Mouse (Mus musculus) thymus, postnatal 36 days (tissue): ENCODE results near the gene Syne3.

Source experiments
- DNase-seq, 2 experiments: peaks; one replicate each; pipeline ENCODE4 v3.0.0; 2022; ENCODE audit warnings: mixed read lengths in 2 of 2

Syne3 gene

GRCm38 (mm10) chr12:104917927-104918326 lies 91.7 kb downstream of the Syne3 start:
- no peak for DNase-seq

GRCm38 (mm10) chr12:104917297-104917696 lies 92.3 kb downstream of the Syne3 start:
- no peak for DNase-seq

GRCm38 (mm10) chr12:104916776-104917175 lies 92.8 kb downstream of the Syne3 start:
- DNase-seq = no peak

- DNase-seq = no peak
Measured at GRCm38 (mm10) chr12:104915681-104916080, 93.9 kb downstream of the Syne3 start.

- DNase-seq = no peak
Measured at GRCm38 (mm10) chr12:104912990-104913389, 96.6 kb downstream of the Syne3 start.

- DNase-seq = no peak
Measured at GRCm38 (mm10) chr12:104912281-104912933, 97.2 kb downstream of the Syne3 start.

- no peak for DNase-seq
Measured at GRCm38 (mm10) chr12:104909750-104910149, 99.9 kb downstream of the Syne3 start.

- no peak for DNase-seq
Measured at GRCm38 (mm10) chr12:104908986-104909385, 100.6 kb downstream of the Syne3 start.

- DNase-seq = no peak
Measured at GRCm38 (mm10) chr12:104908024-104908781, 101.4 kb downstream of the Syne3 start.

GRCm38 (mm10) chr12:104907133-104907532 lies 102.5 kb downstream of the Syne3 start:
- DNase-seq = no peak

- DNase-seq = no peak
Measured at GRCm38 (mm10) chr12:104904138-104904537, 105.5 kb downstream of the Syne3 start.

GRCm38 (mm10) chr12:104902392-104903053 lies 107.1 kb downstream of the Syne3 start:
- DNase-seq = no peak

GRCm38 (mm10) chr12:104901320-104901719 lies 108.3 kb downstream of the Syne3 start:
- no peak for DNase-seq

GRCm38 (mm10) chr12:104899835-104900234 lies 109.8 kb downstream of the Syne3 start:
- no peak for DNase-seq

GRCm38 (mm10) chr12:104899161-104899560 lies 110.4 kb downstream of the Syne3 start:
- DNase-seq = no peak

GRCm38 (mm10) chr12:104898718-104899117 lies 110.9 kb downstream of the Syne3 start:
- no peak for DNase-seq

GRCm38 (mm10) chr12:104897051-104897618 lies 112.5 kb downstream of the Syne3 start:
- no peak for DNase-seq

- no peak for DNase-seq
Measured at GRCm38 (mm10) chr12:104896640-104897039, 113.0 kb downstream of the Syne3 start.

GRCm38 (mm10) chr12:104892245-104892644 lies 117.4 kb downstream of the Syne3 start:
- no peak for DNase-seq

- no peak for DNase-seq
Measured at GRCm38 (mm10) chr12:104890066-104890465, 119.5 kb downstream of the Syne3 start.

- DNase-seq = no peak
Measured at GRCm38 (mm10) chr12:104886104-104886503, 123.5 kb downstream of the Syne3 start.

GRCm38 (mm10) chr12:104882533-104882932 lies 127.1 kb downstream of the Syne3 start:
- DNase-seq = no peak

GRCm38 (mm10) chr12:104882061-104882460 lies 127.5 kb downstream of the Syne3 start:
- no peak for DNase-seq
